Comparison of ENCODE assay signal across 25 mouse cellular contexts in genomic region chr17:34811275-34811674, GRCm38 (mm10). TPM values are rescaled to one million over a fixed set of nuclear protein-coding genes. Genes with fewer than 3 reads are reported as not detected.
"Had no signal": no experiment of that assay in that cellular context is flagged by ENCODE, and none has a peak within 500 bp of the region (broad histone marks: within the 10 kb centered on the region; RNA-seq: fewer than 3 reads in every experiment).

No protein-coding gene starts in this region.

- ATAC-seq: liver, embryonic 12.5 days had no signal

- H3K9ac ChIP-seq: limb, embryonic 12.5 days; limb, embryonic 15.5 days; liver, embryonic 12.5 days; liver, embryonic 15.5 days had no signal

- DNase-seq: kidney, adult 18-20 months; kidney, adult 9 months; kidney, postnatal 14 days; kidney, postnatal 4 days; lung, adult 2 months; lung, postnatal 14 days; midbrain, embryonic 14.5 days; thymus, adult 18-20 months; thymus, postnatal 14 days; thymus, postnatal 4 days had no signal

- H3K27me3 ChIP-seq: limb, embryonic 12.5 days; limb, embryonic 15.5 days; liver, embryonic 12.5 days; liver, embryonic 15.5 days had no signal

- H3K4me1 ChIP-seq: limb, embryonic 12.5 days; limb, embryonic 15.5 days; liver, embryonic 12.5 days had no signal

- H3K4me2 ChIP-seq: limb, embryonic 12.5 days; limb, embryonic 15.5 days; liver, embryonic 12.5 days; liver, embryonic 15.5 days; midbrain, embryonic 11.5 days had no signal

- H3K27ac ChIP-seq: left cerebral cortex, adult 2 months; limb, embryonic 12.5 days; limb, embryonic 15.5 days; liver, embryonic 12.5 days; liver, embryonic 15.5 days had no signal

- H3K9me3 ChIP-seq: limb, embryonic 12.5 days; limb, embryonic 15.5 days; liver, embryonic 12.5 days; liver, embryonic 15.5 days had no signal

- H3K36me3 ChIP-seq: limb, embryonic 12.5 days; limb, embryonic 15.5 days; liver, embryonic 12.5 days; liver, embryonic 15.5 days had no signal

- H3K4me3 ChIP-seq: left cerebral cortex, adult 2 months; limb, embryonic 12.5 days; limb, embryonic 15.5 days; liver, embryonic 12.5 days; liver, embryonic 15.5 days had no signal

RNA-seq across cellular contexts. Expression of gene Cyp21a1, which starts 6.9 kb away (rescaled TPM):
- total RNA-seq: layer of hippocampus, postnatal 14 days; left cerebral cortex, adult 2 months; left cerebral cortex, postnatal 10 days; left cerebral cortex, postnatal 36 days; megakaryocyte progenitor cell, adult 5-6 weeks; megakaryocyte-erythroid progenitor cell, adult 5-6 weeks; midbrain, postnatal 0 days had no signal
- polyA plus RNA-seq: limb, embryonic 12.5 days; liver, embryonic 12.5 days; lung, embryonic 16.5 days; midbrain, embryonic 11.5 days; midbrain, embryonic 14.5 days; midbrain, postnatal 0 days; neural tube, embryonic 11.5 days; neural tube, embryonic 14.5 days had no signal
